Mouse (Mus musculus) brown adipose tissue, adult 24 weeks (tissue): ENCODE results near the gene Peg12. TPM values are rescaled to one million over a fixed set of nuclear protein-coding genes. Genes with fewer than 3 reads are reported as not detected.

Experiments used
- H3K27ac ChIP-seq: fragments of 200-500 bp; replicated peaks from 2 replicates; pipeline ENCODE4 v1.5.1; 2012; ENCODE audit warnings: low read depth, mild to moderate bottlenecking, low read length
- H3K4me1 ChIP-seq: fragments of 200-500 bp; 2 replicates; pipeline ENCODE4 v1.6.1; 2012; ENCODE audit warnings: low read length, mixed read lengths; ENCODE audit not compliant: control insufficient read depth, insufficient read depth, insufficient read length
- H3K4me3 ChIP-seq: fragments of 200-500 bp; 2 replicates; pipeline ENCODE4 v1.5.1; 2012; ENCODE audit warnings: low read depth, mild to moderate bottlenecking, low read length, moderate library complexity; ENCODE audit not compliant: insufficient read depth
- polyA plus RNA-seq: library from polyadenylated mRNA; stranded (reverse); fragments of >200 nt; gene quantifications from 2 replicates; pipeline ENCODE4 v1.2.4, GENCODE M21; 2012; ENCODE audit not compliant: missing spikeins, insufficient read depth, insufficient read length

Gene Peg12
- not detected in 2 replicates for polyA plus RNA-seq

GRCm38 (mm10) chr7:62463878-62464755 is at the start of gene Peg12:
TSS of gene Peg12 (minus strand) at chr7:62464510.
- Histone ChIP-seq H3K4me3 (peak within 1 kb of the TSS; percentile 67), H3K4me1 (no peaks in the 10 kb centered on the region), H3K27ac (peak within 1 kb of the TSS; percentile 36; the same call in 1 of the 2 replicates)

GRCm38 (mm10) chr7:62486139-62486538 is 21.8 kb upstream of the Peg12 start:
- Histone ChIP-seq H3K4me1 (no peaks in the 10 kb centered on the region), H3K27ac (no peak overlapping the region)

GRCm38 (mm10) chr7:62463007-62463877 is 1.1 kb downstream of the Peg12 start:
- Histone ChIP-seq H3K4me1 (no peaks in the 10 kb centered on the region), H3K27ac (no peak overlapping the region), H3K4me3 (peak overlapping the region; percentile 67)

More at GRCm38 (mm10) chr7:62486139-62486538, 21.8 kb upstream of the Peg12 start:
- H3K4me3 ChIP-seq = no peak overlapping the region

GRCm38 (mm10) chr7:62462229-62463006 is 1.9 kb downstream of the Peg12 start:
- Histone ChIP-seq H3K27ac (no peak overlapping the region), H3K4me3 (no peak overlapping the region; the same call in 1 of the 2 replicates)

GRCm38 (mm10) chr7:62452353-62452752 is 12.0 kb downstream of the Peg12 start:
- no peak overlapping the region for H3K4me3 ChIP-seq
- H3K4me1 ChIP-seq = no peaks in the 10 kb centered on the region
- H3K27ac ChIP-seq = no peak overlapping the region

More at GRCm38 (mm10) chr7:62462229-62463006, 1.9 kb downstream of the Peg12 start:
- H3K4me1 ChIP-seq = no peaks in the 10 kb centered on the region

GRCm38 (mm10) chr7:62445431-62446165 is 18.7 kb downstream of the Peg12 start:
- Histone ChIP-seq H3K27ac (no peak overlapping the region), H3K4me1 (no peaks in the 10 kb centered on the region), H3K4me3 (no peak overlapping the region)

GRCm38 (mm10) chr7:62436394-62436793 is 27.9 kb downstream of the Peg12 start:
- Histone ChIP-seq H3K27ac (no peak overlapping the region), H3K4me1 (no peaks in the 10 kb centered on the region)

GRCm38 (mm10) chr7:62433243-62433642 is 31.1 kb downstream of the Peg12 start:
- no peak overlapping the region for H3K4me3 ChIP-seq
- no peaks in the 10 kb centered on the region for H3K4me1 ChIP-seq
- H3K27ac ChIP-seq = no peak overlapping the region

More at GRCm38 (mm10) chr7:62436394-62436793, 27.9 kb downstream of the Peg12 start:
- no peak overlapping the region for H3K4me3 ChIP-seq

- Histone ChIP-seq H3K27ac (no peak overlapping the region), H3K4me3 (no peak overlapping the region), H3K4me1 (no peaks in the 10 kb centered on the region)
Observed at GRCm38 (mm10) chr7:62428337-62428736, 36.0 kb downstream of the Peg12 start.

- H3K4me3 ChIP-seq = no peak overlapping the region
- H3K4me1 ChIP-seq = no peaks in the 10 kb centered on the region
- H3K27ac ChIP-seq = no peak overlapping the region
Observed at GRCm38 (mm10) chr7:62423210-62423609, 41.1 kb downstream of the Peg12 start.

- Histone ChIP-seq H3K4me3 (no peak overlapping the region), H3K4me1 (no peaks in the 10 kb centered on the region), H3K27ac (no peak overlapping the region)
Observed at GRCm38 (mm10) chr7:62420566-62420965, 43.7 kb downstream of the Peg12 start.

GRCm38 (mm10) chr7:62419493-62420360 is 44.6 kb downstream of the Peg12 start, which contains the start of gene Mkrn3:
TSS of gene Mkrn3 (minus strand) at chr7:62420139.
- Histone ChIP-seq H3K27ac (no peak within 1 kb of the TSS), H3K4me3 (peak within 1 kb of the TSS; percentile 81), H3K4me1 (no peaks in the 10 kb centered on the region)

GRCm38 (mm10) chr7:62419105-62419492 is 45.2 kb downstream of the Peg12 start:
- Histone ChIP-seq H3K4me1 (no peaks in the 10 kb centered on the region), H3K4me3 (peak overlapping the region; percentile 81), H3K27ac (no peak overlapping the region)
